Mouse (Mus musculus): ENCODE data around the gene Slc25a11. TPM values are rescaled to one million over a fixed set of nuclear protein-coding genes. Genes with fewer than 3 reads are reported as not detected.

Gene Slc25a11
- total RNA-seq, 1 experiment from 2014 or later = 52.5 TPM

GRCm38 (mm10) chr11:70628431-70628830 lies 18.8 kb downstream of the Slc25a11 start:
- no peak for ATAC-seq (replicated peaks; ENCODE audit: low read depth, poor library complexity, severe bottlenecking)

DNA sequence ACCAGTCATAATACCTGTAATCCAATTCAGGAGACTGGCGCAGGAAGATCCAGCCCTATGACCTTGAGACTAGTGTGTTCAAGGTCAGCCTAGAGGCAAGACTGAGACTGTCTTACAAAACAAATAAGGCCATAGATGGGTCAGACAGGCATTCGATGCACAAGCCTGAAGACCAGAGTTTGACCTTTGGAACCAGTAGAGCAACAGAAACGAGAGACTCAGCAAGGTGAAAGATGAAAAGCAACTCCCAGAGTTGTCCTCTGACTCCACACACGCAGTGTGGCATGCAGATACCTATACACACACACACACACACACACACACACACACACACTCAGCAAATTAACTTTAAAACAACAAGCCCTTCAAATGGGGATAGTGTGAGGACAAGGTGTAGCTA lies 20.4 kb downstream of the Slc25a11 start:
- ATAC-seq (replicated peaks; ENCODE audit: low read depth, poor library complexity, severe bottlenecking) = no peak

GRCm38 (mm10) chr11:70625473-70625872 lies 21.8 kb downstream of the Slc25a11 start:
- peak; percentile 61 for ATAC-seq (replicated peaks; ENCODE audit: low read depth, poor library complexity, severe bottlenecking)

- ATAC-seq (replicated peaks; ENCODE audit: low read depth, poor library complexity, severe bottlenecking) = 0 out of 2 replicates have a peak, but pooled peaks have one; percentile 33
These were observed 24.1 kb downstream of the Slc25a11 start for GRCm38 (mm10) chr11:70623053-70623742.

- ATAC-seq (replicated peaks; ENCODE audit: low read depth, poor library complexity, severe bottlenecking) = peak; percentile 80
These were observed 25.1 kb downstream of the Slc25a11 start for GRCm38 (mm10) chr11:70621972-70622814.

- no peak for ATAC-seq (replicated peaks; ENCODE audit: low read depth, poor library complexity, severe bottlenecking)
These were observed 28.2 kb downstream of the Slc25a11 start, which contains the start of gene Chrne for GRCm38 (mm10) chr11:70619101-70619500. Gene Chrne, minus strand, starts transcription at chr11:70619216.

DNA sequence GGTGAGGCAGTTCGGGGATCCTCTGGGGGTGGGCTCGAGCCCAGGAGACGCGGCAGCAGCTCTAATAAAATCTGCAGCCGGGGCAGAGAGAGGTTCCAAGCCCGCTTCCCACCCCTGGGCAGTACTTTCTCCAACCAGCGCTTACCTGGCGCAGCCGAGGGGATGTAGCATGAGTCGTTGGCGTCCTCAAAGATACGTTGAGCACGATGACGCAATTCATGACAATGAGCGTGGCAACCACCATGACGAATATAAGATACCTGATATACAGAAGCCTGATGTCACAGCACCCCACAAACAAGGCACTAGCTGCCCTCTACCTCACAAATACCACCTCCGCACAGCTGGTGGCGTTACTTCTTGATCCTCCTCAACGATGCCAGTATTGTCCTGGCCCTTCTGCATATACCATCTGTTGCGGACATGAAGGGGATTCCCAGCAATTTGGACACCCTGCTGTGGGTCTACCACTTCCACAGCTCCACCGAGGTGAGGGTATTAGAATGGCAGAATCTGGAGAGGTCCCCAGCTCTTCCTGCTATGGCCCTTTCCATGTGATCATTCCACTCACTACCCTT lies 31.7 kb downstream of the Slc25a11 start, which contains the start of gene 4930544D05Rik:
Gene 4930544D05Rik, plus strand, starts transcription at position 333 of the 578 bp plus-strand sequence.
- ATAC-seq (replicated peaks; ENCODE audit: low read depth, poor library complexity, severe bottlenecking) = peak; percentile 23

DNA sequence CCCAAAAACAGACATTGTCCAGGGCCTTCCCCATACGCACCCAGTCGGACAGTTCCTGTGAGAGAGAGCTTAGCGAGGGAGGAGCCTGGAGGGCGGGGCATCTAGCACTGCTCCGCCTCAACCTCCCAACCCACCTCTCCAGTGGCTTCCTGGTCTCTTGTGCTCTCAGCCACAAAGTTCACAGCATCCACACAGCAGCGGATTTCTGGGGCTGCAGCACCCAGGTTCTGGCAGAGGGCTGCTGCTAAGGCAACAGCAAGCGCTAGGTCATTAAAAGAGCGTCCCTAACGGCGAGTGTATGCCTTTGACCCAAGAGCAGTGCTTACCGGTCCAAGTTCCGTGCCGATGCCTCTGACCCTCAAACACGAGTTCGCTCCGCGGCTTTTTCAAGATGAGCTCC lies 32.2 kb downstream of the Slc25a11 start:
- ATAC-seq (replicated peaks; ENCODE audit: low read depth, poor library complexity, severe bottlenecking) = peak; percentile 90

- no peak for ATAC-seq (replicated peaks; ENCODE audit: low read depth, poor library complexity, severe bottlenecking)
These were observed 34.8 kb downstream of the Slc25a11 start for GRCm38 (mm10) chr11:70612505-70612904.

GRCm38 (mm10) chr11:70610752-70611151 lies 36.5 kb downstream of the Slc25a11 start:
- ATAC-seq (replicated peaks; ENCODE audit: low read depth, poor library complexity, severe bottlenecking) = no peak

DNA sequence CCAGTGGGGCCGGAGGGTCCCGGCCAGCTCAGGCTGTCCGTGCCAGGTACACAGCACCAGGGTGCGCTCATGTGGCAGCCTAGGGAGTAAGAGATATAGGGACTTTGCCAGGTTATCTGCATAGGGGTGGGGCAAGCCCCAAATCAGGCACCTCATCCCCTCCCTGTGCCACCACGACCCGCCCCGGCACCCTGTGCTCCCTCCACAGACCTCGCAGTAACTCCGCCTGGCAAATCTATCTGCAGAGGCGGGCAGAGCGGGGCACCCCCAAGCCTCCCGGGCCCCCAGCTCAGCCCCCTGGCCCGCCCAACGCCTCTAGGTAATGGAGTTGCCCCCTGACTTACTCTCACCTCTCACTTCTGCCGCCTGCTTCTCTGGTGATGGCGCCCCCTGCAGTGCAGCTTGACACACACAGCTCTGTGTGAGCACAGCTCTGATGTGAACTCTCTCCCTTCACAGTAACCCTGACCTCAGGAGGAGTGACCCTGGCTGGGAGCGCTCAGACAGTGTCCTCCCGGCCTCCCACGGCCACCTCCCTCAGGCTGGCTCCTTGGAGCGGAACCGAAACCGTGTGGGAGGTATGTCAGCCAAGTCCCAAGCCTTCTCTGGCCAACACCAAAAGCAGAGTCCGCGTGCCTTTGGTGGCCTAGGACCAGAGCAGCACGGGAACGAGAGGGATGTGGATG lies 38.8 kb downstream of the Slc25a11 start:
- ATAC-seq (replicated peaks; ENCODE audit: low read depth, poor library complexity, severe bottlenecking) = no peak

DNA sequence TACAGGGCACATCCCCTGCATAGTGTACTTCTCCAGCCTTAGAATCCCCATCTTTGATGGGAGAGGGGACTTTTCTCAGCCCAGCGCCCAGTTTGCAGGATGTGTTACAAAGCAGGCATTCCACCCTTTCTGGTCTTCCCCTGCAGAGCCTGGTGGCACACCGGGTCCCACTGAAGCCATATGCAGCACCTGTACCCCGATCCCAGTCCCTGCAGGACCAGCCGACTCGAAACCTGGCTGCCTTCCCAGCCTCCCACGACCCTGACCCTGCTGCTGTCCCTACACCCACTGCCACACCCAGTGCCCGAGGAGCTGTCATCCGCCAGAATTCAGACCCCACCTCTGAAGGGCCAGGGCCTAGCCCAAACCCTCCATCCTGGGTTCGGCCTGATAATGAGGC lies 39.7 kb downstream of the Slc25a11 start:
- no peak for ATAC-seq (replicated peaks; ENCODE audit: low read depth, poor library complexity, severe bottlenecking)

DNA sequence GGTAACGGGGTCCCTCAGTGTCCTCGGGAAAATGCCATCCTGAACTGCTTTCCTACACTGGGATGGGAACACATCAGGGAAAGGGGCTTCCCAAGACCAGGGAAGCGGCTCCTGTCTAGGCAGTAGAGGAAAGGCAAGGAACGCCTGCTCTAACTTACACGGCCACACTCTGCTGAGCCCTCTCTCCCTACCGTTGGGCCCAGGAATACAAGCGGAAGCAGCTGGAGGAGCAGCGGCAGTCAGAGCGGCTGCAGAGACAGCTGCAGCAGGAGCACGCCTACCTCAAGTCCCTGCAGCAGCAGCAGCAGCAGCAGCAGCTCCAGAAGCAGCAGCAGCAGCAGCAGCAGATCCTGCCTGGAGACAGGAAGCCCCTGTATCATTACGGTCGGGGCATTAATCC lies 40.6 kb downstream of the Slc25a11 start:
- no peak for ATAC-seq (replicated peaks; ENCODE audit: low read depth, poor library complexity, severe bottlenecking)

DNA sequence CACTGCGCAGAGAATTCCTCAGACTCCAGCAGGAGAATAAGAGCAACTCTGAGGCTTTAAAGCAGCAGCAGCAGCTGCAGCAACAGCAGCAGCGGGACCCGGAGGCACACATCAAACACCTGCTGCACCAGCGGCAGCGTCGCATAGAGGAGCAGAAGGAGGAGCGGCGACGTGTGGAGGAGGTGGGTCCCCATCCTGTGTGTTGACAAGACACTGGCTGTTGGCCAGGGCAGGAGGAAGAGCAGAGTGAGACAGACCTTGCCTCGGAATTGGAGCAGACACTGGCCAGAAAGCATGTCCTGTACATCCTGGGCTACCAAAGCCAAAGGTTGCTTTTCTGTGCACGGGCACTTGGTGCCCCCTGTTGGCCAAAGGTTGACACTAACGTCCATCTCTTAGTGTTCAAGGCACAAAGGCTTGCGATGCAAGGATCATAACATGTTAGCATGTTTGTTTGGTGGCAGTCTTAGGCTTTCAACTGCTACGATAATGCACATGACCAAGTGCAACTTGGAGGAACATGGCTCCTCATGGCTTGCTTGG lies 42.2 kb downstream of the Slc25a11 start:
- ATAC-seq (replicated peaks; ENCODE audit: low read depth, poor library complexity, severe bottlenecking) = peak; percentile 63; the same call in 1 of the 2 replicates

DNA sequence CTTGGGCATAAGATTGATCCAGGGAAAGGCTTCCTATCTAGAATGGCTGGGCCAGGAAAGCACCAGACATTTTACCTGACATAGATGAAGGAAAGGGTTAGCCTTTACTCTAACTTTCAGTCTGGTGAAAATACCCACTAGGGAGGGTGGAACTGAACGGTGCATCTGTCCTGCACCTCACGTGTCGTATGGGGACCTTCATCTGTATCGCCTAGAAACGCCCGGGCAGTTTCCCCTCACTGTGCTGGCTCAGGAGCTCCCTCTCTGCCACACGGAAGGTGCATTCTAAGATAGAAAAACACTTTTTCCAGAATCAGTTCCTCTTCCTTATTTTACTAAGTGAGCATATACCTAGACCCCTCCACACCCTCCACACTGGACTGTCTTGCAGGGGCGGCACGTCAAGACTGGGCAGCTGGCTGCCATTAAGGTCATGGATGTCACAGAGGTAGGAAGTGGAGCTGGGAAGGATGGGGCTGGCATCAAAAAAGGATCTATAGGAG lies 48.8 kb downstream of the Slc25a11 start:
- no peak for ATAC-seq (replicated peaks; ENCODE audit: low read depth, poor library complexity, severe bottlenecking)

GRCm38 (mm10) chr11:70597301-70597700 lies 50.0 kb downstream of the Slc25a11 start:
- peak; percentile 65 for ATAC-seq (replicated peaks; ENCODE audit: low read depth, poor library complexity, severe bottlenecking)

GRCm38 (mm10) chr11:70596094-70596493 lies 51.2 kb downstream of the Slc25a11 start:
- ATAC-seq (replicated peaks; ENCODE audit: low read depth, poor library complexity, severe bottlenecking) = no peak

GRCm38 (mm10) chr11:70595638-70596037 lies 51.6 kb downstream of the Slc25a11 start:
- no peak for ATAC-seq (replicated peaks; ENCODE audit: low read depth, poor library complexity, severe bottlenecking)

DNA sequence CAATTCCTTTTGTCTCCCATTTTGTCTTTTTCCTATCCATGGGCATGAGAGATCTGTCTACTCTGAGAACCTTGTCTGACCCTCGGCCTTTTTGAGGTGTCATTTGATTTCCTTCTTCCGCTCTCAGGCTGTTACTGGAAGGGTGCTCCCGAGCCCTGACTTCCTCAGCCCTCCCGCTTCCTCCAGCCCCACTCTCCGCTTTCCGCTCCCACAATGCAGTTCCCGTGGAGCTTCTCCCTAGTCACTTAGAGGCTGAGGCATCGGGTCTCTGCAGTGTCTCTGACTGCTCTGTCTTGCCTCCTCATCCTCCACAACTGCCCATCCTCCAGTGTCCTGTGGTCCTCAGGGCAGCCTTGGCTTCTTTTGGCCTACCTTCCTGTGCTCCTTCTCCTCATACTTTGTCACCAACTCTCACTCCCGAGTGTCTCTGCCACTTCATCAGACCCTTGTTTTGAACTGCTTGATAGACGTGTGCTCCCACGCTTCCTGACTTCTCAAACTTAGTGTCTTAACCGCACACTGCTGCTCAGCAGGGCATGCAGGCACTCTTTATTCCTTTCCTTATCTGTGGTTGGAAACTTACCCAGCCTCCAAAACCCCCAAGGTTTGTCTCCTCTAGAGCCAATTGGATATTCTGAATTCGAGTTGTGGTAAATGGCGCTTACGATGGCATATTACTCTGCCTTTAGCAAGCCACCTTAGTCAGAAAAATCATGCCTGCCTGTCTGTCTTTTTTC lies 52.9 kb downstream of the Slc25a11 start:
- ATAC-seq (replicated peaks; ENCODE audit: low read depth, poor library complexity, severe bottlenecking) = peak; percentile 37

Data from common myeloid progenitor, adult 5-6 weeks (primary cell).